Mouse (Mus musculus): ENCODE results near the gene Gm28308. TPM values are rescaled to one million over a fixed set of nuclear protein-coding genes. Genes with fewer than 3 reads are reported as not detected.

Gm28308 gene
- polyA plus RNA-seq, 1 experiment from 2014 or later: not detected

DNA sequence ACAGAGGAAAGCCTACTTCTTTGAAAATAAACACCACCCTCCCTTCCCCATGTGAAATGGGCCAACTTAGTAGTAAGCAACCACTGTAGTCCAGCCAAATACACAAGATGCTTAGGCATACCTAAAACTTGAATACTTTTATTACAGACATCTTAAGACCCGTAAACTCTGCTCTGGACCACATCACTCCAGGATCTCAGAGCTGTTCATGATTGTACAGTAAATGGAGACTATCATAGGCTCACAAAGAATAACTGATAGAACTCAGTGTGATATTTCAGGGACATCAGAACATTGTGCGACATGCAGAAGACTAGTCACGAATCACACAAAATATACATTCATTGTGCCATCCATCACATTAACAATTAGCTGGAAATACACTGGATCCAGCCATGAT lies 57.7 kb downstream of the Gm28308 start:
- WGBS (ENCODE audit: insufficient replicate concordance): 59% methylated on average over 3 of the region's 3 CpGs
- Histone ChIP-seq H3K4me3 (replicated peaks) (no peak overlapping the region), H3K9me3 (replicated peaks) (no peaks in the 10 kb centered on the region), H3K27me3 (peaks cover 99% of the 10 kb centered on the region), H3K27ac (replicated peaks) (no peak overlapping the region), H3K9ac (no peak overlapping the region), H3K4me1 (replicated peaks) (peaks cover 3% of the 10 kb centered on the region; the same call in 1 of the 2 replicates), H3K4me2 (no peak overlapping the region), H3K36me3 (replicated peaks) (no peaks in the 10 kb centered on the region)
- no peak for ATAC-seq (ENCODE audit: insufficient read depth)

DNA sequence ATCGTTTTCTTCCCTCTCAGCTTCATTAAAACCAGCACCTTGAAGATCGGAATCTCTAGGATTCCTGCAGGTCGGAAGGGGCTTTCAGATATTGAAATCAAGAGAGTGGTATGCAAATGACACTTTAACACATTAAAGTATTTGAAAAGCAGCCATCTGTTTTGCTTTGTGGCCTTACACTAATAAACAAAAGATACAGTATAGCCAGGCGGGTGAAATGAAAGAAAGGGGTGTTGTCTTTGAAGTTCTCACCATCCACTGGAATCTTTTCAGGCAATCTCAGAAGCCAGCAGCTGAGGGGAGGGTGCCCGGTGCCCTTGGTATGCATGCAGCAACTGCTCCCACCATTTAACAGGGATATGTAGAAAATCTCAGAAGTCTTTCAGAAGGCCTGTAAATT lies 59.1 kb downstream of the Gm28308 start:
- peaks cover 97% of the 10 kb centered on the region for H3K27me3 ChIP-seq
- H3K27ac ChIP-seq (replicated peaks): no peak overlapping the region
- peaks cover 3% of the 10 kb centered on the region; the same call in 1 of the 2 replicates for H3K4me1 ChIP-seq (replicated peaks)
- H3K36me3 ChIP-seq (replicated peaks): no peaks in the 10 kb centered on the region
- ATAC-seq (ENCODE audit: insufficient read depth): no peak
- no peaks in the 10 kb centered on the region for H3K9me3 ChIP-seq (replicated peaks)
- H3K4me2 ChIP-seq: no peak overlapping the region
- no peak overlapping the region for H3K9ac ChIP-seq
- H3K4me3 ChIP-seq (replicated peaks): no peak overlapping the region
- 35% methylated on average over 5 of the region's 5 CpGs for WGBS (ENCODE audit: insufficient replicate concordance)

DNA sequence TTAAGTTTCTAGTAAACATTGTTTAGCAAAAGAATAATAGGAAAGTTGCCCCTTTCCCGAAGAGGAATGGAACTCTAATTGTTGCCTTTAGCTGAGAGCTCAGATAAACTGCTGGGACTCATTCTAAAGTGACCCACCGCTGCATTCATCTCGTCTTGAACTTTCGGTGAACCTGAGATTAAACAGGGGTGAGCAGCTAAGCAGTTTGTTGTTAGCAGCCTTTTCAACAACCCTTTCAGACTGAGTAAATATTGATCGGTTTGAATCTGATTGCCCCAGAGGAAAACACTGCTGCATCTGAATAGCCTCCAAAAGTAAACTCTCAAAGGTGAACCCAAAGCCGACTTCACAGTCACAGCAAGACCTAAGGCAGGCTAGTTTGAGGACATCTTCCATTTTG lies 59.9 kb downstream of the Gm28308 start:
- Histone ChIP-seq H3K27ac (replicated peaks) (no peak overlapping the region), H3K9ac (no peak overlapping the region), H3K27me3 (peaks cover 90% of the 10 kb centered on the region), H3K4me2 (no peak overlapping the region), H3K4me3 (replicated peaks) (no peak overlapping the region), H3K9me3 (replicated peaks) (no peaks in the 10 kb centered on the region), H3K4me1 (replicated peaks) (peaks cover under 1% of the 10 kb centered on the region; the same call in 1 of the 2 replicates), H3K36me3 (replicated peaks) (no peaks in the 10 kb centered on the region)
- WGBS (ENCODE audit: insufficient replicate concordance): 9% methylated on average over 6 of the region's 6 CpGs
- no peak for ATAC-seq (ENCODE audit: insufficient read depth)

DNA sequence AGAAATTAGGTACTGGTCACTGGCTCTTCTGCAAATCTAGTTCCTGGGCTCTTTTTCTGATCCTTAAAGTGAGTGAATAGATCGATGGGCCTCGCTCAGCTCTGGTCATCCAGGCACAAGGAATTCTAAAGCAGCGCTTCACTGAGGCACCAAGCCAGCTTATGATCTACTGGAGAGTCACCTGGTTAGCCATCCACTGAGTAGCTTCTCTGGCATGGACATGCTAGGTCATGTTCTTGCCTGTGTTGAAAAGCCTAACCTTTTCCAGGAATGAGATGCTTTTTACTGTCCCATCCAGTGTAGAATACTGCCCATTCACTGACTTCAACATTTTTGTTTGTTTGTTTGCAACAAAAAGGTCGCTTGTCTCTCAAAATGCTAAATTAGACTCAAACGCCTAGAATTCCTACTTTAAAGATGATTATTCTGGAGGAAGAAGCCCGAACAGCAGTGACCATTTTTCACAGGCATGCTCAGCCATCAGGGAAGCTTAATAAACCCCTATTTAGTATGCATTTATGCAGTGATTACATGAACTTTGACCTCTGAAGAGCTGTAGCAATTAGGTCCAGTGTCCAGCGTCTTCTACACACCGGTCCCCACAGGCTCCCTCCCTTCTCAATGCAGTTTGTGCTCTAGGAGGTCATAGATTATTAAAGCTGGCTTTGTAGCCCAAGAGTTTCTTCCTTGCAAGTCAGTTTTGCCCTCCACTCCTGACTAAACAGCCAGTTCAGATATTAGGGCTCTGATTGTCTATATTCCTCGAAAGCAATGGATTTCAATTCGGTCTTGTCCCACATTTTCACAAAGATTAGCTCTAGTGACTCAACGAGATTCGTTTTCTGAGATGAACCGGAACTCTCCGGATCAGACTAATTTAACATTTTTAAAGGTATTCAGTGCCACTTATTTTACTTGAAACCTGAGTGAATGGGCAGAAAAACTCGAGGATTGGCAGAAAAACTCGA lies 60.6 kb downstream of the Gm28308 start:
- ATAC-seq (ENCODE audit: insufficient read depth): no peak
- Histone ChIP-seq H3K4me2 (no peak overlapping the region), H3K9me3 (replicated peaks) (no peaks in the 10 kb centered on the region), H3K4me3 (replicated peaks) (no peak overlapping the region), H3K36me3 (replicated peaks) (no peaks in the 10 kb centered on the region), H3K27me3 (peaks cover 82% of the 10 kb centered on the region), H3K9ac (no peak overlapping the region), H3K27ac (replicated peaks) (no peak overlapping the region), H3K4me1 (replicated peaks) (no peaks in the 10 kb centered on the region; the same call in 1 of the 2 replicates)
- 21% methylated on average over 16 of the region's 16 CpGs for WGBS (ENCODE audit: insufficient replicate concordance)

DNA sequence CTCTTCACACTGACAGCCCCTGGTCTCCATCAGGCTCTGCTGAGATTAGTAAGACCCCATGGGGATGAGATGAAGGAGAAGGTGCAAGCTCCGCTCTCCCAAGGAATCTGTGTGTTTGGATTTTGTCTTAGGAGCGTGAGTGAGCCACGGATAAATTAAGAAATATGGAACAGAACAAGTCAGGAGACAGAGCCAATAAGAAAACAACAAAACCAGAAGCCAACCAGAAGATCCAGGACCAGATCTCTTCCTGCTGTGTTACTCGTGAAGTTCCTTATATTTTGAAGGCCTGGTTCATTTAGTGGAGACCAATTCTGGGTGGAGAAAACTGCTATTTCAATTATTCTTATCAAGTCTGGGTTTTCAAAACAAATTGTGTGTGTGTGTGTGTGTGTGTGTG lies 61.6 kb downstream of the Gm28308 start:
- Histone ChIP-seq H3K9me3 (replicated peaks) (no peaks in the 10 kb centered on the region), H3K4me2 (no peak overlapping the region), H3K27me3 (peaks cover 79% of the 10 kb centered on the region), H3K27ac (replicated peaks) (no peak overlapping the region), H3K36me3 (replicated peaks) (no peaks in the 10 kb centered on the region), H3K9ac (no peak overlapping the region), H3K4me3 (replicated peaks) (no peak overlapping the region), H3K4me1 (replicated peaks) (no peaks in the 10 kb centered on the region; the same call in 1 of the 2 replicates)
- ATAC-seq (ENCODE audit: insufficient read depth): no peak
- 26% methylated on average over 4 of the region's 4 CpGs for WGBS (ENCODE audit: insufficient replicate concordance)

DNA sequence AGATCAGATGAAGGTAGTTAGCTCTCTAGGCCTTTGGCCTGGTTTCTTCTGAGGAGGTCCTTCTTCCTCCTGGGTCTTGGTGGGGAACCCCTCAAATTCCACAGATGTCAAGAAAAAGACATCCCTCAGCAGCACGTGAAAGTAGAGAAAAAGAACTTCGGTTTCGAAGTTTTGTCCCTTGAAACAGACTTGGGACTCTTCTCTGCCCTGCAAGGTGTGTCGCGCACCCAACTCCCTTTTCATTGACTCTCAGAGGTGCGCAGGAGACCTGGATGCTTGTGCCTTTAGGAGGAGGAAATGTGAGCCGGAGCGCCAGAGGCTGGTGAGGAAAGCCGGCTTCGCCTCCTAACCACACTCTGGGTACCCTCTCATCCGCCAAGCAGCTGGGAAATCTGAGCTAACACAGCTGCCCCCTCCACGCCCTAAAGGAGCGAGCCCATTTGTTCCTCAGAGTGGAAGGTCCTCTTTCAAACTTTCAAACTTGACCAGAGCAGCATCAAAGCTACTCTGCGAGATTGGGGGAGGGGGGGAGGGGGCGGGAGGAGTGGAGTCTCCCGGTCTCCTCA lies 62.7 kb downstream of the Gm28308 start:
- Histone ChIP-seq H3K4me2 (no peak overlapping the region), H3K36me3 (replicated peaks) (no peaks in the 10 kb centered on the region), H3K4me1 (replicated peaks) (no peaks in the 10 kb centered on the region), H3K27me3 (peaks cover 73% of the 10 kb centered on the region), H3K4me3 (replicated peaks) (no peak overlapping the region), H3K9me3 (replicated peaks) (no peaks in the 10 kb centered on the region), H3K9ac (no peak overlapping the region), H3K27ac (replicated peaks) (no peak overlapping the region)
- ATAC-seq (ENCODE audit: insufficient read depth): no peak
- 9% methylated on average over 16 of the region's 16 CpGs for WGBS (ENCODE audit: insufficient replicate concordance)

DNA sequence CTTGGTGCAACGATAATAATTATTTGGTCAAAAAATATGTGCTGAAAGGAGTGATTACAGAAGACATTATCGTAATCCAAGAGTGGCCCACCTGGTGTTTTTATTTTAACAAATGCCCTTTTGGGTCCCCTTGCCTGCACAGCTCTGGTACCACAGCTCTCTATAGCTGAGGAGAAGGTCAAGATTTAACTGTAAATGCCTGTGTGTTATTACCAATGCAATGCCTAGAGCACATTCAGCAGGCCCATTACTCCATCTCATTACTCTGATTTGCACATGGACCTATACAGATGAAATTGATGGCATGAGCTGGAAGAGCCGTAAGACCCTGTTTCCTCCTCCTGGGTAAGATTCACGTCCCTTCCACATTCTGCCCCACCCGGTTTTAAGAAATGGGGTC lies 74.0 kb downstream of the Gm28308 start:
- Histone ChIP-seq H3K9me3 (replicated peaks) (no peaks in the 10 kb centered on the region), H3K4me1 (replicated peaks) (no peaks in the 10 kb centered on the region), H3K27ac (replicated peaks) (no peak overlapping the region), H3K27me3 (no peaks in the 10 kb centered on the region), H3K36me3 (replicated peaks) (no peaks in the 10 kb centered on the region), H3K4me3 (replicated peaks) (no peak overlapping the region), H3K9ac (no peak overlapping the region), H3K4me2 (no peak overlapping the region)
- no peak for ATAC-seq (ENCODE audit: insufficient read depth)
- WGBS (ENCODE audit: insufficient replicate concordance): 71% methylated on average over 5 of the region's 5 CpGs

DNA sequence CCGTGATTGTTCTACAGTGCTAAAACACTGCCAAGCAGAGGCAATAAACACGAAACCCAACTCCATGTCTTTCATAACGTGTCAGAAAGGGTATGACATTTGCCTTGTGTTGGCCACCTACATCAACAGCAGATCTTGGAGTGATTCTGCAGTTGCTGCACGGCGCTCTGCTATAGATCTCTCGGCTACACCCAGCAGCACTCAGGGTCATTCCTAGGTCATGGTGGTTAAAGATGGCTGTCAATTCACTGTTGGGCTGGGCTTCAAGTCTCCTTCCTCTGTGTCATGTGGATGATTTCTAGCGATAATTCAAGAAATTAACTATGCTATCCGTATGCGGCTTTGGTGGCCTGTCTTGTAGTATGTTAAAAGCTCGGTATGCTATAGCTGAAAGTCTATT lies 74.6 kb downstream of the Gm28308 start:
- no peak overlapping the region for H3K4me3 ChIP-seq (replicated peaks)
- H3K9ac ChIP-seq: no peak overlapping the region
- no peak overlapping the region for H3K4me2 ChIP-seq
- no peaks in the 10 kb centered on the region for H3K27me3 ChIP-seq
- no peaks in the 10 kb centered on the region for H3K4me1 ChIP-seq (replicated peaks)
- no peak overlapping the region for H3K27ac ChIP-seq (replicated peaks)
- no peaks in the 10 kb centered on the region for H3K9me3 ChIP-seq (replicated peaks)
- no peaks in the 10 kb centered on the region for H3K36me3 ChIP-seq (replicated peaks)
- 67% methylated on average over 10 of the region's 10 CpGs for WGBS (ENCODE audit: insufficient replicate concordance)
- no peak for ATAC-seq (ENCODE audit: insufficient read depth)

DNA sequence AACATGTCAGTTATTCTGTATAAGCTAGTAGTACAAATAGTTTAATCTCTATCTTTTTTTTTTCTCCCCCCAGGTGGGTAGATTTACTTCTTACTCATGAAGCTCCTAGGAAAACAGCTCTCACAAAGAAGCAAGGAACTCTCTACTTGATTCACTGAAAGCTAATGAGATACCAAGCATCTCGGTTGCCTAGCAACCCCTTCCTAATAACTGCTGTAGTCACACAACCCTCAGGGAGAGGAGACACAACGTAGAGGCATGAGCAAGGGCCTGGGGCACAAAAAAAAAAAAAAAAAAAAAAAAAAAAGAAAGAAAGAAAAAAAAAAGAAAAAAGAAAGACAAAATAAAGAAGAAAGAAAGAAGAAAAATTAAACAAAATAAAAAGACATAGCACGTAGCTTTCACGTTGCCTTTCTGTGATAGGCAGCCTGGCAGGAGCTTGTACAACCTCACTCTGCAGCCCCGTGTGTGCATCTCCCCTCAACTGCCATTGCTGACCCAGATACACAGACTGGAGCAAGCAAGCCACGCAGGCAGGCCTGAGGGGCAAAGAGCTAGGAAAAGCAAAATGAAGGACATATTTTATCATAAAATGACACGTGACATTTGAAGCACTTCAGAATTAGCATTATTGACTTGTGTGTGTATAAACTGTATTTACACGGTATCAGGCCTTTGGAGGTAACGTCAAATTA lies 75.2 kb downstream of the Gm28308 start:
- Histone ChIP-seq H3K4me2 (no peak overlapping the region), H3K27me3 (no peaks in the 10 kb centered on the region), H3K4me1 (replicated peaks) (no peaks in the 10 kb centered on the region), H3K36me3 (replicated peaks) (no peaks in the 10 kb centered on the region), H3K4me3 (replicated peaks) (no peak overlapping the region), H3K9ac (no peak overlapping the region), H3K27ac (replicated peaks) (no peak overlapping the region), H3K9me3 (replicated peaks) (no peaks in the 10 kb centered on the region)
- no peak for ATAC-seq (ENCODE audit: insufficient read depth)
- 57% methylated on average over 9 of the region's 9 CpGs for WGBS (ENCODE audit: insufficient replicate concordance)

DNA sequence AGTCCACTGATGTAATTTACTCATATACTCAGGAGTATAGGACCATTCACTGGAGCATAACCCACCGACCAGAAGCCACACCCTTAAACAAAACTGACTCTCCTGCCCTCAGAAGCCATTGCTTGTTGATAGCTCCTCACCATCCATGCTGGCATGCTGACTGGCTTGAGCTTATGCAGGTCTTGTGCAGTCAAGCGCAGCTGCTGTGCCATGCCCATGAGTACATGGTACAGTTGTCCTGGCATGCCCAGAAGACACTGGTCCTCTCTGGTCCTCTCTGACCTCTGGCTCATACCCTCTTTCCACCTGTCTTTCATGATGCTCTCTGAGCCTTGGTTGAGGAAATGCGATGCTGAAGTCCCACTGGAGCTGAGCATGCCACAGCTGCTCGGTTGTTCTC lies 89.5 kb downstream of the Gm28308 start:
- H3K4me3 ChIP-seq (replicated peaks): no peak overlapping the region
- H3K27ac ChIP-seq (replicated peaks): no peak overlapping the region
- H3K9me3 ChIP-seq (replicated peaks): no peaks in the 10 kb centered on the region
- no peaks in the 10 kb centered on the region for H3K36me3 ChIP-seq (replicated peaks)
- H3K4me1 ChIP-seq (replicated peaks): no peaks in the 10 kb centered on the region
- H3K9ac ChIP-seq: no peak overlapping the region
- no peak overlapping the region for H3K4me2 ChIP-seq
- ATAC-seq (ENCODE audit: insufficient read depth): no peak
- 61% methylated on average over 4 of the region's 4 CpGs for WGBS (ENCODE audit: insufficient replicate concordance)
- H3K27me3 ChIP-seq: peaks cover 4% of the 10 kb centered on the region; the same call in 1 of the 2 replicates

DNA sequence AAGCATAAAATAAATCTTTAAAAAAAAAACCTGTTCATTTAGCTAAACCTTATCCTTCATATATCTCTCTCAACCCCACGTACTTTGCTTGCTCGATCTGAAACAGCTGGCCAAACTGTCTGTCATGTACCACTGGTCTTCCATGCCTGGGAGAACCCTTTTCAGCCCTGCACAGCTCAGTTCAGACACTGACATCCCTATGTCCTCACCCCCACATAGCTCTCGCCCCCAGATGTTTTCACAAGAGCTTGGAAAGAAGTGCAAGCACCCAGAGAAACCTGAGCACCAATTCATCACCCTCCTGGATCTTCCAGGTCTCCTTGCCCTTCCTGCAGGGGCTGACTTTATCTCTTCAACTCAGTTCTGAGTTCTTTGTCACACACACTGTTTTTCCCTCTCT lies 92.0 kb downstream of the Gm28308 start:
- H3K36me3 ChIP-seq (replicated peaks): no peaks in the 10 kb centered on the region
- no peaks in the 10 kb centered on the region for H3K9me3 ChIP-seq (replicated peaks)
- H3K4me2 ChIP-seq: no peak overlapping the region
- no peak overlapping the region for H3K4me3 ChIP-seq (replicated peaks)
- 51% methylated on average over 3 of the region's 3 CpGs for WGBS (ENCODE audit: insufficient replicate concordance)
- H3K9ac ChIP-seq: no peak overlapping the region
- no peak overlapping the region for H3K27ac ChIP-seq (replicated peaks)
- no peak for ATAC-seq (ENCODE audit: insufficient read depth)
- H3K27me3 ChIP-seq: peaks cover 4% of the 10 kb centered on the region; the same call in 1 of the 2 replicates
- no peaks in the 10 kb centered on the region for H3K4me1 ChIP-seq (replicated peaks)

Data from liver, embryonic 15.5 days (tissue).